Mouse (Mus musculus) heart, adult 9 months (tissue): ENCODE measurements at regions not wholly inside any gene's neighbourhood (a gene's known extent, or its start where the extent isn't known, plus 50 kb on each side); places are given as distances from the start of the nearest gene placed in this dataset.

Experiments
- DNase-seq, 2 experiments: peaks; one replicate each; pipeline ENCODE4 v3.0.0; 2022; ENCODE audit warnings: low spot score in 2 of 2

DNA sequence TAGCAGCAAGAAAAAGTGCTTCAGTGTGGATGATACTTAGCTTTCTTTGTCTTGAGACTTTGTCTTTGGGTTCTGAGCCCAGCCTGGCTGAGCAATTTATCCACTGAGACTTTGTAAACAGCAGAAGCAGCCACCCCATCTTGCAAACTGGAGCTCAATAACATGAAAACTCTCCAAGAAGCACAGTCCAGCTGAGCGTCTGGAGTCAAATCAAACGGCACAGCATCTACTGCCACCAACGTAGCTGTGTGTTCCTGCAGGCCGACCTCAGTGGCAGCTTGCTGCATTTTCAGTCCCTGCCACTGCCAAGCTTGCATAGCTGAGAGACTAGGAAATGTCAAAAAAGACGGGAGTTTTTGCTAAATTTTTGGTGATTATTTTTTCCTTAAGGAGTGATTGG lies 68.8 kb upstream of the Galnt17 start:
- DNase-seq = peak; percentile 3 to 28

DNA sequence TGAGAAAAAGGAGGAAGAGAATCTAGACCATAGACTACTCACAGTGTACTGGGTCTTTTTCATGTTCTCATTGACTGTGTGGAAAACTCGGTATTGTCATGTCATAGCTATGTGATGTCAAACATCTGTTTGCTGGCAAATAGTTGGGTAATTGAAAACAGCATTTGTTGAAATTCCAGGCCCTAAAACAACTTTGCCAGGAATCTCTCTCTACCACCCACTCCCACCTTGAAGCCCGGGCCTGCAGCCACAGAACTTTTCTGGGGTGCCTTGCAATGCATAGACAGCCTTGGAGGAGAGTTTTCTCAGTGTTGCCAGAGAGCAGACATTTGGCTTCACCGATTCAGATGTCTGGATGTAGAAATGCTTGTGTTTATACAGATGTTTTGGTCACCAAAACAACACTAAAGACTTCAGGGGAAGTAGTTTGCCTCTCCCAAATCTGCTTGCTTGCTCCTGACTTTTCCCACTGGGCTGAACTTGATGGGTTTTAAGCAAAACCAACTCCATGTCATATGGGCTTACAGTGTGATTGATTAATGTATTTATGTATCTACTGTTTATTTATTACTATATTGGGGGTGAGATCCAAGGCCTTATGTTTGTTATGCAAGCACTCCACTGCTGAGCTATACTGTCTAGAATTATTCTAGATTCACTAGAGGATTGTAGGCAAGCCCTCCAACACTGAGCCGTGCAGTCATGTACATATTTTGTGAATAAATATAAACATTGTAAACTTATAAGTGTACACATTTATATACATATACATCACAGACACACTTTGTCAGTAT lies 63.2 kb upstream of the Galnt17 start:
- DNase-seq = peak; percentile 13 to 32

DNA sequence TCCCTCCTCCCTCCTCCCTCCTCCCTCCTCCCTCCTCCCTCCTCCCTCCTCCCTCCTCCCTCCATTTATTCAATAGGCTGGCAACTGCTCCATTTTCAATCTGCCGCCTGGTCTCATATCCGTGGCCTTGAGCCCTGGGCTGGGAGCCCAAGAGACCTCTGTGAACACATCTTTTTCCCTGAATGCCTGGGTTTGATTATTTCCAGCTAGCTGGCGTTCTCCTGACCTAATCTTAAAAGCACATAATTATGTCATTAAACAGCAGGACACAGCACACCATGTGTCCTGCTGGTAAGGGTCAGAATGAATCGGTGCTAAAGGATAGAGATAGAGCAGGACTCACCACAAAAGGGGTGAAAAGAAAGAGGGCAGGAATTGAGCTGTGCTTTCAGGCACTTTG lies 59.2 kb upstream of the Galnt17 start:
- peak; percentile 3 to 6 for DNase-seq

DNA sequence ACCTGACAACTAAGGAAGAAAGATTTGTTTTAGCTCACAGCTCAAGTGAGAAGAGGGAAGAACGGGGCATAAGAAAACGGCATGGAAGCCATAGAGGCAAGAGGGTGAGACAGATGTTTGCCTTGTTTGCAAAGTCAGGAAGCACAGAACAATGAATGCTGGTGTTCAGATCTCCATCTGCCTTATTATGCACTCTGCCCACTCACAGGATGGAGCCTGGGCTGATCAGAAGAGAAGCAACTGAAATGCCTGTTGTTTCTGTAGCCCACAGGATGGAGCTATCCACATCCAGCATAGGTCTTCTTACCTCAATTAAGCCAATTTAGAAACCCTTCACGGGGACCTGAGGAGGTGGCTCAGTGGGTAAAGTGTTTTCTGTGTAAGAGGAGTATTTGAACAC lies 51.5 kb upstream of the Galnt17 start:
- no peak for DNase-seq
